Mouse (Mus musculus) mouse embryonic stem cell (cell line): ENCODE measurements around the gene Amph.

Experiments
- in situ Hi-C, 2 experiments: fragments of 300-500 bp; cut with MboI; formaldehyde crosslinking; loops; 1 replicate in 1 of 2; 3 replicates in 1 of 2; pipeline ENCODE4 v1.14.3; 2019 to 2020; ENCODE audit warnings: low sequenced_read_pairs in 2 of 2, low pct_unique_long_range_greater_than_20kb in 1 of 2, mixed read lengths in 1 of 2; ENCODE audit not compliant: unreplicated experiment in 1 of 2

The Amph gene

DNA sequence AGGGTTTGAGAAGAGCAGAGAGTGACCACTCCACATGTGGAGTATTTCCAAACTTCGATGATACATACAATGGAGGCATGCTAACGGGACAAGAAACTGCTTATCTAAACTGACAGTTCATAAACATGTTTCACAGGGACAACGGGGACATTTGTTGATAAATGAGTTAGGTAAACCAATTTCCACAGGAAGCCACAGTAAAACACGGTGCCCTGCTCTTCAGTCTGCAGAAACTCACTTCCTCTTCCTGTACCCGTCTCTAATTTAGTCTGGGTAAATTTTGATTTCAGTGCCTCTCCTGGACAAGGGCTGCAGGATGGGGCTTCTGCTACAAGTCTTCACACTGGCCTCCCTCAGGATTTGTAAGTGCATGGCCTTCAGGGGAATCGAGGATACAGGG lies 242.0 kb downstream of the Amph start:
- in situ Hi-C loops = no loop called here

- in situ Hi-C loops = no loop called here
Observed at GRCm38 (mm10) chr13:19194803-19195202, 246.8 kb downstream of the Amph start.

DNA sequence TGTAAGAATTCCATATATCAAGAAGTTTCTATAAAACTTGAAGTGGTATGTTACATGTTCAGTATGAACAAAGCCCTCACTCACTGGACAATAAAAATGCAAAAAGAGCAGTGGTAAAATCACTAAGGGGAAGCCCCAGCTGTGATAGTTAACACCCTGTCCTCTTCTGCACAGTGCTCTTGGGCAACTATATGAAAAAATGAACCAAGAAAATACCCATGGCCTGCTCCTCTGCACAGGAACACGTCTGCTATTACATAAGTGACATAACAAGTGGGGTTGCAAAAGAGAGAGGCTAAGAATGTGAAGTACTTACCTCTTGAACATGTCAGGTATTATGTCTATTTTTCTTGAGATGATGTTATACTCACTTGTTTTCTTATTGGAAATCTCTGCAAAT lies 247.5 kb downstream of the Amph start:
- in situ Hi-C loops = no loop called here
